Mouse (Mus musculus) stomach, postnatal 0 days (tissue): ENCODE measurements around the gene Ckb. TPM values are rescaled to one million over a fixed set of nuclear protein-coding genes. Genes with fewer than 3 reads are reported as not detected.

Source experiments
- ATAC-seq: fragments of 200-750 bp; cut with Nextera tagmentation; 2 replicates; pipeline ENCODE4 v1.8.0; 2017; ENCODE audit not compliant: low FRiP score, low TSS enrichment
- DNase-seq: peaks from one replicate; pipeline ENCODE4 v3.0.0-alpha.2; 2016; ENCODE audit warnings: low spot score
- H3K27ac ChIP-seq: fragments of 300-500 bp; sonication (generic); replicated peaks from 2 replicates; pipeline ENCODE4 v1.5.1; 2014; ENCODE audit warnings: mild to moderate bottlenecking, control low read depth
- H3K27me3 ChIP-seq: fragments of 300-500 bp; sonication (generic); 2 replicates; pipeline ENCODE4 v1.6.1; 2014; ENCODE audit warnings: low read length; ENCODE audit not compliant: control insufficient read depth, insufficient read depth
- H3K36me3 ChIP-seq: fragments of 300-500 bp; sonication (generic); 2 replicates; pipeline ENCODE4 v1.6.1; 2014; ENCODE audit warnings: low read length, mixed read lengths; ENCODE audit not compliant: control insufficient read depth, insufficient read depth
- H3K4me1 ChIP-seq: fragments of 300-500 bp; sonication (generic); replicated peaks from 2 replicates; pipeline ENCODE4 v1.6.1; 2014; ENCODE audit warnings: antibody characterized with exemption; ENCODE audit not compliant: control insufficient read depth, insufficient read depth
- H3K4me2 ChIP-seq: fragments of 300-500 bp; sonication (generic); replicated peaks from 2 replicates; pipeline ENCODE4 v1.6.1; 2014; ENCODE audit warnings: low read depth, mild to moderate bottlenecking, control low read depth, moderate library complexity
- H3K4me3 ChIP-seq: fragments of 300-500 bp; sonication (generic); 2 replicates; pipeline ENCODE4 v1.5.1; 2014; ENCODE audit warnings: low read depth, low read length, control low read depth
- H3K9ac ChIP-seq: fragments of 300-500 bp; sonication (generic); 2 replicates; pipeline ENCODE4 v1.6.1; 2014; ENCODE audit warnings: mild to moderate bottlenecking, low read length, control low read depth, mixed read lengths
- H3K9me3 ChIP-seq: fragments of 300-500 bp; sonication (generic); 2 replicates; pipeline ENCODE4 v1.6.1; 2016; ENCODE audit warnings: low read length; ENCODE audit not compliant: control insufficient read depth
- CTCF ChIP-seq: IDR thresholded peaks from 2 replicates; pipeline ENCODE4 v1.5.1; 2016; ENCODE audit warnings: antibody characterized with exemption, low read depth, mild to moderate bottlenecking, moderate library complexity
- EP300 ChIP-seq: optimal IDR thresholded peaks from 2 replicates; pipeline ENCODE3; 2016; ENCODE audit warnings: antibody characterized with exemption
- WGBS: fragments of 180-500 bp; shearing (Covaris S2); extraction: QIAGEN DNeasy Blood & Tissue Kit; methylation state at CpG from one replicate; pipeline ENCODE4 v1.1.7; 2014; 5-methylcytosine and 5-hydroxymethylcytosine counted together
- polyA plus RNA-seq: library from polyadenylated mRNA; unstranded; fragments of >200 nt; fragmentation: Nextera tagmentation; extraction: Ambion mirVana; gene quantifications from 2 replicates; pipeline ENCODE4 v1.2.1, GENCODE M21; 2015

Ckb gene
- polyA plus RNA-seq, 1 experiment from 2014 or later, result 532 TPM

DNA sequence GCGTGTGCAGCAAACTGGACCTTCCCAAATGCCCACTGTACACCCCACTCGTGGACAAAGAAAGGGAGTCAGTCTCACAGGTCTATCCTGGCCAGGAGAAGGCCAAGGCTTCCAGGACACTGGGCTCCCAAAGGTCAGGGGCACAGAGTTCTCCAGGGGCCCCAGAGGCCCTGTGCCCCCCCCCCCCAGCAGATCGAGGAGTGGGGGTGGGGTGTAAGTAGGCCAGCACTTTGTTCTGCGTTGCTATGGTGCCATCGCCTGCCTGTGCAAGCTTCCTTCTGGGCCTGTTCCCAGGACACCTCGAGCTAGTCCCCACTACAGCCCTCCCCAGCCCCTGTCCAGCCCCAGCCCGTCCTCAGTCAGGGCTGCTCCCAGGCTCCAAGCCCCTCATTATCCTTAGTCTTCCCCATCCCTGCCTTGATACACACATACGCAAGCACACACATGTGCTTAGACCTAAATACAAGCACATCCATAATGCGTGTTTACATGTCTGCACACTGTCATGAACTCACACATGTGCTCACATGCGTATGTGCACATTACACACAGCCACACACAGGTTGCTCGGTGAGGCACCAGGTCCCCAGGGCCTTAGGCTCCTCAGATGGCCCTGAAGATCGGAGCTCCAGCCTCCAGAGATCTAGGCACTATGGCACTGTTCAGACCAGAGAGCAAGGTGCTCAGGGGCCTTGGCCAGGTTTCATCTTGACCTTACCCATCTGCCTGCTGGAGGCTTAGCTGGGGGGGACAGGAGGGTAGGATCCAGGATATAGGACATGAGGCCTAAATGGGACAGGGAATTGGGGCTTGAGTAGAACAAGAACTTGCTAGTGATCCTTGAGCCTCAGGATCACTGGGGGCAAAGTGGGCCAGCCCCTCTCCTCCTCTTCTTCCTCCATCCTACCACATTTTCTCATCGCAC, 23.0 kb upstream of the Ckb start:
- no peak for ATAC-seq
- Histone ChIP-seq H3K27ac (peak overlapping the region; percentile 78; the same call in 1 of the 2 replicates), H3K4me3 (no peak overlapping the region), H3K36me3 (no peaks in the 10 kb centered on the region), H3K9me3 (no peaks in the 10 kb centered on the region), H3K9ac (no peak overlapping the region), H3K4me1 (peaks cover 7% of the 10 kb centered on the region), H3K27me3 (no peaks in the 10 kb centered on the region), H3K4me2 (no peak overlapping the region; the same call in 1 of the 2 replicates)
- WGBS, result 56% methylated on average over 13 of the region's 13 CpGs
- TF ChIP-seq CTCF (no peak), EP300 (no peak)
- DNase-seq, result no peak

DNA sequence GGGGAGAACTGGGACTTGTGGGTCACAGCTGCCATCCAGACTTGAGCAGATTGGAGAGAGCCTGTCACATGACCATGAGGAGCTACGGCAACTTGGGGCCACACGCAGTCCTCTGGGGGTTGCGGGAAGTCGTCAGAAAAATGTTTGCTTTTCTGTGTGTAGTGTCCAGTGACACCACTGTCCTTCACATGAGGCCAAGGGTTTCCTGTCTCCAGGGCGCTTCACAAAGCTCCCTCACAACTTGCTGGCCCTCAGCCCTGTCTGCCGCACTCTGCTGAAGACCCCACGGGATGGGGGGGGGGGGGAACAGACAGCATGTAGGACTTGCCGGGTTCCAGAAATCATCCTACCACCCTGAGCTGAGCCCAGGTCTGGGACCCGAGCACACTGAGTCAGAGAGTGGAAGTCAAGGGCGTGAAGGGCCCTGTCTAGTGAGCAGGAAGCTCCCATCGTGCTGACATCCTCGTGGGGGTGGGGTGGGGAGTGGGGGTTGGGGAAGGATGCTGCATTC, 22.2 kb upstream of the Ckb start:
- Histone ChIP-seq H3K4me2 (no peak overlapping the region; the same call in 1 of the 2 replicates), H3K36me3 (no peaks in the 10 kb centered on the region), H3K9me3 (no peaks in the 10 kb centered on the region), H3K27me3 (no peaks in the 10 kb centered on the region), H3K27ac (peak overlapping the region; percentile 78), H3K4me1 (peaks cover 7% of the 10 kb centered on the region), H3K4me3 (no peak overlapping the region), H3K9ac (no peak overlapping the region)
- WGBS, result 19% methylated on average over 12 of the region's 12 CpGs
- ATAC-seq (no peak), DNase-seq (no peak)
- TF ChIP-seq CTCF (no peak), EP300 (no peak)

GRCm38 (mm10) chr12:111693341-111694270, 21.5 kb upstream of the Ckb start:
- H3K4me3 ChIP-seq, result no peak overlapping the region
- H3K36me3 ChIP-seq, result no peaks in the 10 kb centered on the region
- no peak for TF ChIP-seq CTCF
- TF ChIP-seq EP300, result no peak
- peaks cover 7% of the 10 kb centered on the region for H3K4me1 ChIP-seq
- no peaks in the 10 kb centered on the region for H3K27me3 ChIP-seq
- WGBS, result 54% methylated on average over 18 of the region's 18 CpGs
- DNase-seq, result no peak
- H3K9me3 ChIP-seq, result no peaks in the 10 kb centered on the region
- no peak for ATAC-seq
- 0 out of 2 replicates have a peak overlapping the region, but pooled peaks have one; percentile 5 for H3K4me2 ChIP-seq
- H3K9ac ChIP-seq, result peak overlapping the region; percentile 27; the same call in 1 of the 2 replicates
- peak overlapping the region; percentile 78 for H3K27ac ChIP-seq

DNA sequence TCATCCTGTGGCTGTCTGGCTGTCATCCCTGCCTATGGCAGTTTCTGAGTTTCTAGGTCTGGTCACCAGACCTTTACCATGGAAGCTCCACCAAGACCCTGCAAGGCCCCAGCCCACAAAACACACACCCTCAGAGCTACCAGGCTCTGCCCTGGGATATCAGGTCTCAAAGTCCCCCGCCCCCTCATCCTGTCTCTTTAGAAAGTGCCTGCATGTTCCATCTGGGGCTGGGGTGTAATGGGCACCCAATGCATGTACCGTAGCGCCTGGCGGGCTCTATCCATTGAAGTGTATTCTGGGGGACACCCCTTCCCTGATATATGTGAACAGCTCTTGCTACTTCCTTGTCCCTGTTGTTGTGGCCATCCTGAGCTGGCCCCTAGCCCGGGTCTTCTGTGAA, 20.8 kb upstream of the Ckb start:
- Histone ChIP-seq H3K4me2 (no peak overlapping the region), H3K36me3 (no peaks in the 10 kb centered on the region), H3K27me3 (no peaks in the 10 kb centered on the region), H3K27ac (no peak overlapping the region), H3K9me3 (no peaks in the 10 kb centered on the region), H3K4me1 (peaks cover 11% of the 10 kb centered on the region), H3K4me3 (no peak overlapping the region), H3K9ac (no peak overlapping the region)
- no peak for ATAC-seq
- no peak for DNase-seq
- 95% methylated on average over 5 of the region's 5 CpGs for WGBS
- TF ChIP-seq EP300 (no peak), CTCF (no peak)

DNA sequence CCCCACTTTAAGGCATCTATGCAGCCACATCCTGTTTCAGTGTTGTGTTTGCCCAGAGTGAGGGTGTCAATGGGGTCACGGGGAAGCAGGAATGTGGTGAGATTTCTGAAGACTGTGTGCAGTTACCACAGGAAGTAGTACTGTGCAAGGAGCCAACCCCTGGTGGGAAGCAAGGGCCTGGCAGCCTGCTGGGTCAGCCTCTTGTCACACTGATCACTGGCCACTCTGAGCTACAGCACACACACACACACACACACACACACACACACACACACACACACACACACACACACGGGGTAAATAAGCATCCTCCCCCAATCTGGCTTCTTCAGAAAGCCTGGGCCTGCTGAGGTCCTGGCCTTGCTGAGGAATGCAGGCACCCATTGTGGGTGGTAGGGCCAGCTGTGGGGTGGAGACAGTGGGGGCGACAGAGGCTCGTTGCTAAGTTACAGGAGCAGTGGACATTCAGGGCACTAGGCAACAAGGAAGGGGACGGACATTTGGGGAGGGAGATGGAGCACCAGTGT, 19.3 kb upstream of the Ckb start:
- Histone ChIP-seq H3K27me3 (no peaks in the 10 kb centered on the region), H3K36me3 (no peaks in the 10 kb centered on the region), H3K4me3 (no peak overlapping the region), H3K4me1 (peaks cover 19% of the 10 kb centered on the region), H3K4me2 (no peak overlapping the region), H3K9ac (no peak overlapping the region), H3K27ac (peak overlapping the region; percentile 49; the same call in 1 of the 2 replicates), H3K9me3 (no peaks in the 10 kb centered on the region)
- DNase-seq, result no peak
- WGBS, result 19% methylated on average over 5 of the region's 5 CpGs
- TF ChIP-seq CTCF (no peak), EP300 (no peak)
- ATAC-seq, result no peak
